Mouse (Mus musculus) intestine, embryonic 14.5 days (tissue): ENCODE measurements at regions not wholly inside any gene's neighbourhood (a gene's known extent, or its start where the extent isn't known, plus 50 kb on each side); places are given as distances from the start of the nearest gene placed in this dataset.

Experiments
- ATAC-seq: fragments of 200-750 bp; cut with Nextera tagmentation; replicated peaks from 2 replicates; pipeline ENCODE4 v1.8.0; 2017; ENCODE audit warnings: low read depth, moderate number of reproducible peaks, moderate TSS enrichment, moderate library complexity; ENCODE audit not compliant: low FRiP score, low TSS enrichment
- DNase-seq: peaks from one replicate; pipeline ENCODE4 v3.0.0-alpha.2; 2018; ENCODE audit warnings: low spot score
- H3K27ac ChIP-seq: fragments of 300-500 bp; sonication (generic); 2 replicates; pipeline ENCODE4 v1.5.1; 2014; ENCODE audit warnings: low read depth, mild to moderate bottlenecking, control low read depth
- H3K27me3 ChIP-seq: fragments of 300-500 bp; sonication (generic); replicated peaks from 2 replicates; pipeline ENCODE4 v1.6.1; 2014; ENCODE audit warnings: low read length, control low read depth; ENCODE audit not compliant: control insufficient read depth, insufficient read depth
- H3K36me3 ChIP-seq: fragments of 300-500 bp; sonication (generic); 2 replicates; pipeline ENCODE4 v1.6.1; 2014; ENCODE audit warnings: low read length, control low read depth; ENCODE audit not compliant: control insufficient read depth, insufficient read depth
- H3K4me1 ChIP-seq: fragments of 300-500 bp; sonication (generic); replicated peaks from 2 replicates; pipeline ENCODE4 v1.6.1; 2014; ENCODE audit warnings: low read length, control low read depth, mixed read lengths; ENCODE audit not compliant: control insufficient read depth, insufficient read depth
- H3K4me2 ChIP-seq: fragments of 300-500 bp; sonication (generic); 2 replicates; pipeline ENCODE4 v1.6.1; 2014; ENCODE audit warnings: low read length
- H3K4me3 ChIP-seq: fragments of 300-500 bp; sonication (generic); 2 replicates; pipeline ENCODE4 v1.5.1; 2014; ENCODE audit warnings: low read depth, low read length, control low read depth, mixed read lengths
- H3K9ac ChIP-seq: fragments of 300-500 bp; sonication (generic); 2 replicates; pipeline ENCODE4 v1.6.1; 2014; ENCODE audit warnings: mild to moderate bottlenecking, low read length
- H3K9me3 ChIP-seq: fragments of 300-500 bp; sonication (generic); 2 replicates; pipeline ENCODE4 v1.6.1; 2016; ENCODE audit warnings: low read length, control low read depth; ENCODE audit not compliant: control insufficient read depth
- WGBS: fragments of 180-500 bp; shearing (Covaris S2); extraction: QIAGEN DNeasy Blood & Tissue Kit; methylation state at CpG from one replicate; pipeline ENCODE4 v1.1.7; 2014; 5-methylcytosine and 5-hydroxymethylcytosine counted together

- WGBS, result 38% methylated on average over 3 of the region's 3 CpGs
- H3K4me3 ChIP-seq, result no peak overlapping the region
- H3K27me3 ChIP-seq, result no peaks in the 10 kb centered on the region
- peak overlapping the region; percentile 62; the same call in 1 of the 2 replicates for H3K27ac ChIP-seq
- H3K4me1 ChIP-seq, result peaks cover 42% of the 10 kb centered on the region
- no peak for ATAC-seq
- H3K9me3 ChIP-seq, result no peaks in the 10 kb centered on the region
- H3K9ac ChIP-seq, result no peak overlapping the region
- no peaks in the 10 kb centered on the region for H3K36me3 ChIP-seq
- no peak for DNase-seq
- H3K4me2 ChIP-seq, result no peak overlapping the region
Observed at GRCm38 (mm10) chr5:111892956-111893355, 159.2 kb downstream of the Gm26897 start.

- Histone ChIP-seq H3K9ac (no peak overlapping the region), H3K27me3 (no peaks in the 10 kb centered on the region), H3K27ac (peak overlapping the region; percentile 62), H3K4me2 (peak overlapping the region; percentile 42), H3K9me3 (no peaks in the 10 kb centered on the region), H3K4me1 (peaks cover 42% of the 10 kb centered on the region), H3K36me3 (no peaks in the 10 kb centered on the region), H3K4me3 (peak overlapping the region; percentile 16; the same call in 1 of the 2 replicates)
- ATAC-seq, result peak; percentile 86
- WGBS, result under 1% methylated on average over 11 of the region's 11 CpGs
- peak; percentile 73 for DNase-seq
Observed at GRCm38 (mm10) chr5:111893905-111894311, 160.2 kb downstream of the Gm26897 start.

GRCm38 (mm10) chr5:111897568-111897967, 163.8 kb downstream of the Gm26897 start:
- Histone ChIP-seq H3K4me3 (no peak overlapping the region), H3K9ac (no peak overlapping the region), H3K4me1 (peaks cover 20% of the 10 kb centered on the region), H3K4me2 (no peak overlapping the region), H3K9me3 (no peaks in the 10 kb centered on the region), H3K36me3 (no peaks in the 10 kb centered on the region), H3K27ac (no peak overlapping the region), H3K27me3 (no peaks in the 10 kb centered on the region)
- WGBS, result 64% methylated on average over 4 of the region's 4 CpGs
- ATAC-seq, result no peak
- DNase-seq, result no peak

- no peak overlapping the region for H3K27ac ChIP-seq
- H3K4me3 ChIP-seq, result no peak overlapping the region
- no peak overlapping the region for H3K4me2 ChIP-seq
- DNase-seq (no peak), ATAC-seq (no peak)
- peaks cover 12% of the 10 kb centered on the region for H3K4me1 ChIP-seq
- H3K36me3 ChIP-seq, result no peaks in the 10 kb centered on the region
- no peaks in the 10 kb centered on the region for H3K27me3 ChIP-seq
- H3K9ac ChIP-seq, result no peak overlapping the region
- H3K9me3 ChIP-seq, result no peaks in the 10 kb centered on the region
- WGBS, result 65% methylated on average over 12 of the region's 12 CpGs
Observed at GRCm38 (mm10) chr5:111898482-111898881, 164.8 kb downstream of the Gm26897 start.

- Histone ChIP-seq H3K9ac (no peak overlapping the region), H3K27ac (no peak overlapping the region), H3K27me3 (no peaks in the 10 kb centered on the region), H3K4me1 (no peaks in the 10 kb centered on the region), H3K4me2 (no peak overlapping the region), H3K9me3 (no peaks in the 10 kb centered on the region), H3K4me3 (no peak overlapping the region), H3K36me3 (no peaks in the 10 kb centered on the region)
- ATAC-seq, result no peak
- WGBS, result 59% methylated on average over 5 of the region's 5 CpGs
- no peak for DNase-seq
Observed at GRCm38 (mm10) chr5:111901197-111901596, 167.5 kb downstream of the Gm26897 start.

- no peak overlapping the region for H3K9ac ChIP-seq
- H3K27me3 ChIP-seq, result no peaks in the 10 kb centered on the region
- no peaks in the 10 kb centered on the region for H3K4me1 ChIP-seq
- H3K4me3 ChIP-seq, result no peak overlapping the region
- H3K9me3 ChIP-seq, result no peaks in the 10 kb centered on the region
- WGBS, result 8% methylated on average over 5 of the region's 5 CpGs
- H3K36me3 ChIP-seq, result no peaks in the 10 kb centered on the region
- H3K27ac ChIP-seq, result no peak overlapping the region
- DNase-seq (peak; percentile 92), ATAC-seq (0 out of 2 replicates have a peak, but pooled peaks have one; percentile 53)
- H3K4me2 ChIP-seq, result no peak overlapping the region
Observed at GRCm38 (mm10) chr5:111901678-111902077, 168.0 kb downstream of the Gm26897 start.

GRCm38 (mm10) chr5:111908085-111908484, 174.4 kb downstream of the Gm26897 start:
- no peaks in the 10 kb centered on the region for H3K27me3 ChIP-seq
- WGBS, result 79% methylated on average over 14 of the region's 14 CpGs
- no peak overlapping the region for H3K27ac ChIP-seq
- no peaks in the 10 kb centered on the region for H3K4me1 ChIP-seq
- no peaks in the 10 kb centered on the region for H3K36me3 ChIP-seq
- H3K4me3 ChIP-seq, result no peak overlapping the region
- H3K9me3 ChIP-seq, result no peaks in the 10 kb centered on the region
- no peak for DNase-seq
- ATAC-seq, result no peak
- H3K4me2 ChIP-seq, result no peak overlapping the region
- H3K9ac ChIP-seq, result no peak overlapping the region

GRCm38 (mm10) chr5:111910514-111910913, 176.8 kb downstream of the Gm26897 start:
- Histone ChIP-seq H3K9ac (no peak overlapping the region), H3K36me3 (no peaks in the 10 kb centered on the region), H3K27ac (no peak overlapping the region), H3K9me3 (peaks cover 5% of the 10 kb centered on the region; the same call in 1 of the 2 replicates), H3K4me3 (no peak overlapping the region), H3K4me2 (no peak overlapping the region), H3K27me3 (no peaks in the 10 kb centered on the region), H3K4me1 (no peaks in the 10 kb centered on the region)
- ATAC-seq (no peak), DNase-seq (no peak)
- 72% methylated on average over 8 of the region's 8 CpGs for whole genome bisulfite sequencing

- Histone ChIP-seq H3K4me2 (no peak overlapping the region), H3K9me3 (peaks cover 5% of the 10 kb centered on the region; the same call in 1 of the 2 replicates), H3K27ac (no peak overlapping the region), H3K36me3 (no peaks in the 10 kb centered on the region), H3K4me3 (no peak overlapping the region), H3K27me3 (no peaks in the 10 kb centered on the region), H3K9ac (no peak overlapping the region), H3K4me1 (no peaks in the 10 kb centered on the region)
- WGBS, result 60% methylated on average over 7 of the region's 7 CpGs
- no peak for ATAC-seq
- DNase-seq, result no peak
Observed at GRCm38 (mm10) chr5:111913354-111913753, 179.6 kb downstream of the Gm26897 start.
